Mouse (Mus musculus): ENCODE measurements around the gene Orc1.
A peak's percentile ranks its signal among the peaks of the same experiment; 100 is the strongest.

Orc1 gene

DNA sequence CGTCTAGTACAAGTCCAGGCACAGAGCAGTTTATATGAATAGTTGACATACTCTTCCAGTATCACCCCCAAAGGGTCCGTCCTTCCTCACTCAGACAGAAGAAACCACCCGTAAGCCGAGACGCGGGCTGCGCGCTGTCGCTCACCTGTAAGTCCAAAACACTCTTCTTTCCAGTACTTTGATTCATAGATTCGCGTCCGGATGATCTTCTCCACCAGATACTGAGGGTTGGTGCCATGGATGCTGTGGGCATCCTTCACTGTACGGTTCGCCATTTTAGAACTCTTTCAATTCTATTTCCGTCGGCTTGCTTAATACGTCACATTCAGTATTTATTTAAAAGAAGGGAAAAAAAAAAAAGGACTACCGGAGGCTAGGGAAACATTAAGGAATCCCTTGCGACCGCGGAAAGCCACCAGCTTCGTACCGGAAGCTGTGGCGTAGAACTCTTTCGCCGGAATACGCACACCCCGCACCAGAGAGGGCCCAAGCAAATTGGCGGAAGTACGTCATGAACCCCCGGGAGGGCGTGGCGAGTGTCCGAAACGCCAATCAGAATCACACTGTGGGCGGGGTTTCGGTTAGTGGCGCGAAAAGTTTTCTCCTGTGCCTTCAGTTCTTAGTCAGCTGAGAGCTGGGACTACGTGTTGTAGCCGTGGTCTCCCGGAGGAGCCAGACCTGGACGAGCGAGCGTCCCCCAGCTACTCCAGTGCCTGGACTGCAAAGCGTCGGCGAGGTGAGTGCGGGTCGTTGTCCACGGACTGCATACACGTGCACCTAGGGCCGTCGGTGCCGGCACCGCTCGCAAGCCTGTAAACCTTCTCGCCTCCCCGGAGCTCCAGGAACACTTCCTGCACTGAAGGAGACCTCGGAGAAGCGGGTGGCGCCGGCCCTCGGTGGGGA lies at the start of gene Orc1, which contains the start of gene Prpf38a:
Gene Orc1, plus strand, starts transcription at position 584 of the 903 bp plus-strand sequence.
Gene Prpf38a, minus strand, starts transcription at position 497 of the 903 bp plus-strand sequence.
- DNase-seq (ENCODE audit: low spot score) = peak; percentile 98

DNA sequence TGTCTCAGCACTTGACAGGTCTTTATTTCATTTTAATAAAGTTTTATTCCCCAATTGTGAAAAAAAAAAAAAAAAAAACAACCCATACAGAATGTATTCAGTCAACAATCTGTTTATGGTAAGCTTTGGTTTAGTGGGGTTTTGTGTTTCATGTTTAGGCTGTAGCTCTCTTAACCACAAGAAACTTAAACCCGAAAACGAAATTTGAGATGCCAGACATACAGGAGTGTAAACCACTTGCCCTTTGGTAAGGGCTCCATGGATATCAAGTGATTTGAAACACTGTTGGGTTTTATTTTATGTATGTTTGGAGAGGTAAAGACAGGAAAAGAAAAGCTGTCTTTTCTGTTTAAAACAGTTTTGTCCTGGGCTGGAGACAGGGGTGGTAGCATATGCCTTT lies 39.5 kb upstream of the Orc1 start:
- DNase-seq (ENCODE audit: low spot score) = no peak

DNA sequence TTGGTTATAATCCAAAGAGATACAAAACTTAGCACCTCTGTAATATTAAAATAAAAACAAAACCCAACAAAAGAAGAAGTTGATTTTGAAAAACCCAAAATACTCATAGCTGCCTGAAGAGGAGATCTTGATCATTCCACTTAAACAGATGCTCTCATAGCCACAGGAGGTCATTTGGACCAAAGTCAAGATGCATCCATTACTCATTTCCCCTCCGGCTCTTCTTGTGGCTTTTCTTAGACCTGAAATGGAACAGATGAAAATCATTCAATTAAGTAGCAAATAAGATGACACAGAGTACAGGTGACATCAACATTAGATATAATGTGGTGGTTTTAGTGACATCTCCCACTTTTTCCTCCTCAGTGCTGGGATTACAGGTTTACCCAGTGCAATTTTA lies 14.2 kb upstream of the Orc1 start:
- DNase-seq (ENCODE audit: low spot score) = no peak

DNA sequence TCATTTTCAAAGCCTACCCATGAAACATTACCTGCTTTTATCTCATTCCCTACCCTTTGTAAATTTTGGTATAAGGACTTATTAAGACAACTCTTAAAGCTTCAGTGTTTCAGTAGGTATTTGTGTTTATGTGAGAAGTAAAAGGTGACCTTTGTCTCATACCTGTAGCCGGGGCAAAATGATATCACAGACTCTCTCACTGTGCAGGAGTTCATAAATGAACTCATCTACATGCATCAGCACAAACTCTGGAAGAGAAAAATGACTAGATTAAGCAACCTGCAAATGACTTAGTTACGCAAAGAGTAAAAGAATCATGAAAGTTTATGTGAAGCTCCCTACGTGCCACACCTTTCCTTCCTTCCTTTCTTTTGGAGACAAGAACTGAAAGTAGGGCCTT lies 6.6 kb upstream of the Orc1 start:
- DNase-seq (ENCODE audit: low spot score) = no peak

DNA sequence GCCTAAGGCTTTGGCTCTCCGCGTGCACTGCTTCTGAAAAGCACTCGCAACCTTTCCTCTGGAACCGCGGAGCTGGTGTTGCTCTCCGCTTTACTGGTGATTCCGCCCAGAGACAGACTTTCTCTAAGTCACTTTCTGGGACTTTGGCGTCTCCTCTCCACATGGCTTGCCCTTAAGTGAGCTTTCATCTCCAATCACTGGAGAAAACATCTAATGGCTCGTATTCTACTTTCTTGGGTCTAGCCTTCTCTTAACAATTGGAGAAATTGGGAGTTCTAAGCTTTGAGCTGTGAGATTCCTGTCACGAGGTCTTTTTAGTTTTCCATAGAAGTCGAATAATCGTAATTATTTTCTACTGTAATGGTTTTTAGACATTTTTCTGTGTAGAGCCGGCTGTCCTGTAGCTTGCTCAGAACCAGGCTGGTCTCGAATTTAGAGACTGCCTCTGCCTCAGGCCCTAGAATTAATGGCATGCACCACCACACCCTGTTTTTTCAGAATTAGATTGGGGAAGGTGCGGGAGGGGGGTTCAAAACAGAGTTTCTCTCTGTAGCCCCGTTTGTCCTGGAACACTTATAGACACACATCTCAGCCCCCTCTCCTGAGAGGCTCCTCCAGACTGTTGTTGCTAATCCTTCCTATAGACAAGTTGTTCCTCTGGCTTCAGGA lies 654 bp downstream of the Orc1 start:
- DNase-seq (ENCODE audit: low spot score) = no peak

DNA sequence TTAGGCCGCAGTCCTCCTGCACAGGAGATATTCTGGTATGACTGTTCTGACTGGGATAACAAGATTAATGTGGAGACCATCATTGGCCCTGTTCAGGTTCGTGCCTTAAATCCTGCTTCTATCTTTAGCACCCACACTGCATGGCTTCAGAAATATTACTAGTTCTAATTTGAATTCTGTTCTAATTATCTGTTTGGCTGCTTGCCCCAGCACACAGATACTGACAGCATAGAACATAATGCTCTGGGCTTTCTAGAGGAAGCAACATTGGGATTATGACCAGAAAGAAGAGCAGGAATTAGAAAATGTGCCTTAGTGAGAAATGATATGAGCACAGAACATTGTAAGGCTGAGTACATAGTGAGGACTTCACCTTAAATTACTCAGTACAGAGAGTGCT lies 14.2 kb downstream of the Orc1 start:
- DNase-seq (ENCODE audit: low spot score) = no peak

DNA sequence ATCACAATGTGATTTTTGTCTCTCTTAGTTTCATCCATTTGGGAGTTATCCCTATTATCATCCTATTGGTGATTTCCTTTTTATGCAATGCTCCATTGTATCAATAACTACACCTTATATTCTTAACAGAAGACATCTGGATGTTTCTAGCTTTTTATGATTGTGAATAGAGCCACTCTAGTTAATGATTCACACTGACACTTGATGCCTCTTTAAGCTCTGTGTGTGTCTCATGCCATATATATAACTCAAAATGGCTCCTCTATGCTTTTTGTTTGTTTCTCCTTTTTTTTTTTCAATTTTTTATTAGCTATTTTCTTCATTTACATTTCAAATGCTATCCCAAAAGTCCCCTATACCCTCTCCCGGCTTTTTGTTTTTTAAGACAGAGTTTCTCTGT lies 16.6 kb downstream of the Orc1 start:
- no peak for DNase-seq (ENCODE audit: low spot score)

DNA sequence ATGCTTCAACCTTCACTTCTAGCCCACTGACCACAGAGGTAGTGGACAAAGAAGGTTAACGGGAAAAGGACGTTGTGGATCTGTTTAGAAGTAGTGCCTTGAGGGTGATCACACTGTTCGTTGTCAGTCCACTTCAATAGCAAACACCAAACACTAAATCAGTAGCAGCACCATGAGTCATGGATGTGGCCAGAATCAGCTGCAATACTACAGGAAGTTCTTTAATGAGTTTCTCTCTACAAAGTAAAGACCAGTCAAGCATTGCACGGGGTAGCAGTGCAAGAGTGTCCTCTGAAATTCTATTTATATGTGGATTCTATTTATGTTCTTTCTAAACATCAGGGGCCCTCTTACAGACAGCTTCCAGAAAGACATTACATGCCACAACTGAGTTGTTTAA lies 19.1 kb downstream of the Orc1 start:
- DNase-seq (ENCODE audit: low spot score) = no peak

DNA sequence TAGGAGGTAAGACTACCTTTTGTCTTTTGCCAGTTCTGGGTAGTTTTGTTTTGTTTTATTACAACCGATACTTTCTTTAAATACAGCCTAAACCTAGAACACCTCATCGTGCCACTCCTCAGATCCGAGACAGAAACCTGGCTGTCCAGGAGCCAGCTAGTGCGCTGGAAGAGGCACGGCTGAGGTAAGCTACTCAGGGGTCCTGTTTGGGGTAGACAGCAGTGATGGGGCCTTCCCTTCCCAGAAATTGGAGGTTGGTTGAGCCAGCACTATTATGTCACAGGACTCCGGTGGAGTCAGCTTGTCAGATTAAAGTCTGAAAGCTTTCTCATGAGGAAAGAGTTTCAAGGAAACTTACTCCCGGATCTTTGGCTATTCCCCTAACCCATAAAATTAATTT lies 22.6 kb downstream of the Orc1 start:
- DNase-seq (ENCODE audit: low spot score) = no peak

DNA sequence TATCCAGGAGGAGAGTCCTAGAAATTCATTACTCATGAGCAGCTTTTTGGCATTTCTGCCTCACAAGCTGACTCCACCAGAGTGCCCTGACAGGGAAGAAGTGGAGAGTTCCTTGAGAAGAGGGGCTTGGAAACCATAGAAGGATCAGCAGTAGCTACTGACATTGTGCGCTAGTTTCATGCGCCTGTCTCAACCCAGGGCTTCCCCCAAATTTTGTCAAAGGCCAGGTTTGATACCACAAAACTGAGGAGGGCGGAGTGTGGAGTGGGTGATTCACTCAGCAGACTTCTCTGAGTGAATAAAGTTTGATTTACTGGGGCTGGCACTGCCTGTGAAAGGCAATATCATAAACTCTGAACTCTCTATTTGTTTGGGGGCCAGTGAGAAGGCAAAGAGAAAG lies 29.4 kb downstream of the Orc1 start:
- no peak for DNase-seq (ENCODE audit: low spot score)

DNA sequence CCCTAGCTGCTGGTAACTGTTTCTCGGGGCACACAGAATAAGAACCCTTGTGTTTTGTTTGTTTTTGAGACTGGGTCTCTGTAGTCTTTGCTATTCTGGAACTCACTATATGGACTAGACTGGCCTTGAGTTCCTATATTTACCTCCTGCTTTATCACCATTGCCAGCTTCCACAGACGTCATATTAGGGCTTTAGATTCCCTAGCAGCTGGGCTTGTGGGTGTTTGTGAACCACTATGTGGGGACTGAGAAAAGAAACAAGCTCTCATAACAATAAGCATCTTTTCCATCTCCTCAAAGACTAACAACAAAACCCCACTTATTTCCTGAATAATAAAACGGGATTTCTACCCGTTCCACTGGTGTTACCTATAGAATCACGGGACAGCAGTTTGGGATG lies 31.7 kb downstream of the Orc1 start:
- DNase-seq (ENCODE audit: low spot score) = no peak

DNA sequence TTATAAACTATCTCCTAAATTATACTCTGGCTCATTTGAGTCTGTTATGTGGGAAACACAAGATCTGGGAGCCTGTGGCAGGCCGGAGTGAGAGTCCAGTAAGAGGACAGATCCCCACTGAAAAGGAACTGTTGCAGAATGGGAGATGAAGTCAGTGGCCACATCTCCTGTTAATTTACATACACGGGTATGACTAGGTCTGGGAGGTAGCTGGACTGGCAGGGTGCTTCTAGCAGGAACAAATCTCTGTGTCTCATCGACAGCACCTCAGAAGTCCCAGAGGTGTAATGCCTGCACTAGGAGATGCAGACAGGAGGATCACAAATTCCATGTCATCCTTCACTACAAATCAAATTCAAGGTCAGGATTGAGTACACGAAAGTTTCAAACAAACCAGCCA lies 39.4 kb downstream of the Orc1 start:
- DNase-seq (ENCODE audit: low spot score) = no peak

DNA sequence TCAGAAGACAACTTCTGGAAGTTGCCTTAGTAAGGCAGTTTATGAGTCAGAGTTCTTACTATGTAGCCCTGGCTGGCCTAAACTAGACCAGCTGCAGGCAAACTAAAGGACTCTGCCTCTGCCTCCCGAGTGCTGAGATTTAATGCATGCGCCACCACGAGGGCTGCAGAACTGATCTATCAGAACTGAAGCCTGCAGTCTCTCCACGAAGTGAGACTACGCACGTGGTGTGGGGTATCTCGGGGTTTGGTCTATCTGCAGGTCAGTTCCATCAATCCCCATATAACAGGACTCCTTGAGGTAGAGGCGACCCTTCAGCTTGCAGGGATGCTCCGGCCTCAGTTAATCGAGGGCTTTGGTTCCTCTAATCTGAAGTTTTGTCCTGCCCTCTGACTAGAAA lies 39.9 kb downstream of the Orc1 start:
- no peak for DNase-seq (ENCODE audit: low spot score)

DNA sequence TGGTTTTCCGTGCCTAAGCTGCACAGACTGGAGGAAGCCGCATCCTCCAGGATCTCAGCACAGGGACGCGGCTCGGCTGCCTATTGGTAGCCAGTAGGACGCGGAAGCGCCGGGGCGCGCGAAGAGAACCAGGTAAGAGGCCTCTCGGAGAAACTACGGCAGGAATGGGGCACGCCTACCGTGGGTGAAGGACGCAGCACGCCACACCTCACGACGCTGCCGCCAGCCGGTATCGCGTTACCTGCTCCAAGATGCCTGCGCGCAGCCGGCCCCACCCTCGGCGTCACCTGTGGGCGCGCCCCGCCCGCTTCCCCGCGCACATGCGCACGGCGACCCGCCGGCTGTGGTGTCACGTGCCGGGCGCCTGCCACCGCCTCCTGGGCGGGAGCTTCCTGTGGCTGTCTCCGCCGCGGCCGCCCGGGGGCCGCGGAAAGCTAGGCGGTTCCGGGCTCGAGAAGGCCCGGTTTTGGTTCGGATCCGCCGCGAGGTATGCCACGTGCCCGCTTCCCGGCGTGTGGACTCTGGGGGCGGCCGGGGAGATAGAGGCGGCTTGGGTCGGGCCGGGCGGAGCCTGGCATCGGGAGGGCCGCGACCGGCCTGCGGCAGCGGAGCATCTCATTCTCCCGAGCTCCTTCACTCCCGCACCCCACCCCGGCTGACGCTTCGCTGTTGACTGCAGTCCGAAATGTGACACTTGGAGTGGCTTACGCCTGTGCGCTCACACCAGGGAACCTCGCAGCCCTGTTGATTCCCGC lies 40.5 kb downstream of the Orc1 start, which contains the start of gene Cc2d1b:
Gene Cc2d1b, plus strand, starts transcription at position 354 of the 755 bp plus-strand sequence.
- peak; percentile 94 for DNase-seq (ENCODE audit: low spot score)

DNA sequence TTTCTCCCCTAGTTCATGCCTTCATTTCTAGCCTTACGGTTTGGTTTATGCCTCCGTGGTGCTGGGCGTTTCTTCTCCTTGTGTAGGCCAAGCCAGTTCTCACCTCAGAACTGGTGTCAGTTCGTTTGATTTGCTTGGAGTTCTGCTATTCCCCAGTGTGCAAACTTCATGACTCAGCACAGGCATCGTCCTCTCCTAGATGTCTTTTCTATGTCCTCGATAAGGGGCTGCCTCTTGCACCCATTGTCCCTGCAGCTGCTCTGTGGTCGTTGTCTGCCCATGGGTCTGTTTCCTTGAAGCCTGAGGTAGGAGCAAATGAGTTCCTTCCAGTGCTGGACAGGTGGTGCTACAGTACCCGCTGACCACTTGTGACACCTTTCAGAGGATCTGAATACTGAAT lies 41.3 kb downstream of the Orc1 start:
- DNase-seq (ENCODE audit: low spot score) = no peak

DNA sequence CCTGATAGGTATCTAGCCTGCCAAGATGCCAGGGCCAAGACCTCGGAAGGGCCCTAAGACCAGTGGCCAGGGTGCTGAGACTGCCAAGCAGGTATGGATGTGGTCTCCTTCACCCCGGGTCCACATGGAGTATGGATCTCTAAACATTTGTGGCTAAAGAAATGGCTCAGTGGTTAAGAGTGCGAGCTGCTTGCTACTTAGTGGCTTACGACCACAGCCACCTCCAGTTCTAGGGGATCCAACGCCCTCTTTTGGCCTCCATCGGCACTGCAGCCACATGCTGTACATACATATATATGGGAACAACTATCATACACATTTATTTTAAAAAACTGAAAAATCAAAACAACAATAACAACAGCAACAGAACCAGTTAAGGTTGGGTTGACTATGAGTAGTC lies 42.3 kb downstream of the Orc1 start:
- DNase-seq (ENCODE audit: low spot score) = no peak

DNA sequence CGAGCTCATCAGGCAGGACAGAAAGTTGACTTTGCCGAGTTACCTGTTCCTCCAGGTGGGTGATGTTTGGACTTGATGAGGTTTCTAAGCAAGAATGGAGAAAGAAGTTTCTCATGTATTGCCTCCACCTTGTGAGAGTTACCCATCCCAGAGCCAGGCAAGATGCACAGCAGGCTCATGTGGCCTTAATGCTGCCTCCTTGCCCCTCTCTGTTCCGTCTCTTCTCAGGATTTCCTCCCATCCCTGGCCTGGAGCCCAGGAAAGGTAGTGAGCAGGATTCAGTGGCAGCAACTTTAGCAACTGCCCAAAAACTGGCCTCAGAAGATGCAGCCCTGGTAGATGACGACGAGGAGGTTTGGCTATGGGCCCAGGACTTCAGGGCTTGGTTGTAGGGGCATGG lies 47.8 kb downstream of the Orc1 start:
- no peak for DNase-seq (ENCODE audit: low spot score)

DNA sequence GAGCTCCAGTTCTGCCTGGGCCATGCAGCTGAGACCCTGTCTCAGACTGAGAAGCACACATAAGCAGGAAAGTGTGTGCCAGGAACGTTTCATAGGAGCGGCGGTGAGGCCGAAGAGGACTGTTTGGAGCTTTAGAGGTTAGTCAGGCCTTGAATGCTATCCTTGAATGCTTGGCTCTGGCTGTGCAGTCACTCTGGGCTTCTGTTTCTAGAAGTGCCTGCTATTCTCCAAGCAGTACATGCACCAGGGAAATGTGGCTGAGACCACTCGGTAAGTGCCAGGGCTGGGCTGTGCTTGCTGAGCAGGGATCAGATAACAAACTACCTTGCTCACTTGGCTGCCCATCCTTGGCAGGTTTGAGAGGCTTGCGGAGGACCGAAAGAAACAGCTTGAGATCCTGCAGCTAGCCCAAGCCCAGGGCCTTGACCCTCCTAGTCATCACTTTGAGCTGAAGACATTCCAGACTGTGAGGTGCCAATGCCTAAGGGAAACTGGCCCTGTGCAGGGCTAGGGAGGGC lies 50.2 kb downstream of the Orc1 start:
- no peak for DNase-seq (ENCODE audit: low spot score)

DNA sequence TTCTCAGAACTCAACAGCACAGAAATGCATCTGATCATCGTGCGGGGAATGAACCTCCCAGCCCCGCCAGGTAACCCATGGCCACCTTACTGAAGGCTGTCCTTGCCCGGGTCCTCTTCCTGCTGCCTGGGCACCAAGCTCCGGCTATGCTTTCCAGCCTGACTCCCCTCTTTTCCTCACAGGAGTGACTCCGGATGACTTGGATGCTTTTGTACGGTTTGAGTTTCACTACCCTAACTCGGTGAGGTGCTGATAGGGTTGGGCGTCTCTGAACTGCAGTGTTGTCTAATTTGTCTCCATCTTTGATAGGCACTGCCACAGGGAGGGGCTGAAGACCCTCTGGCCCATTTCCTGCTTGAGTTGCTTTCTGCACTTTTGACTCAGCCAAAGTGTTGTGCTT lies 50.9 kb downstream of the Orc1 start:
- no peak for DNase-seq (ENCODE audit: low spot score)

DNA sequence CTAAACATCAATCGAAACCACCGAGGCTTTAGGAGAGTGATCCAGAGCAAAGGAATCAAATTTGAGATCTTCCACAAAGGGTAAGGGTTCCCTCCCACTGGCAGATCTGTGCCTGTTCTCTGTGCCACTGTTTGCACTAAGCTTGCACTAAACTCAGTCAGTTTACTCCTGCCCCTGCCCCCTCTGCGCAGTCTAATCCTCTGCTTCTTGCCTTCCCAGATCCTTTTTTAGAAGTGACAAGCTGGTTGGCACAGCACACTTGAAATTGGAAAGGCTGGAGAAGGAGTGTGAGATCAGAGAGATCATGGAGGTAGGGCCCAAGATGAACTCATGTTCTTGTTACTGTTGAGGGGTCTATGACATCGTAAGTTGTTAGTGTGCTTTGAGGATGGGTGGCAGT lies 52.4 kb downstream of the Orc1 start:
- no peak for DNase-seq (ENCODE audit: low spot score)

DNA sequence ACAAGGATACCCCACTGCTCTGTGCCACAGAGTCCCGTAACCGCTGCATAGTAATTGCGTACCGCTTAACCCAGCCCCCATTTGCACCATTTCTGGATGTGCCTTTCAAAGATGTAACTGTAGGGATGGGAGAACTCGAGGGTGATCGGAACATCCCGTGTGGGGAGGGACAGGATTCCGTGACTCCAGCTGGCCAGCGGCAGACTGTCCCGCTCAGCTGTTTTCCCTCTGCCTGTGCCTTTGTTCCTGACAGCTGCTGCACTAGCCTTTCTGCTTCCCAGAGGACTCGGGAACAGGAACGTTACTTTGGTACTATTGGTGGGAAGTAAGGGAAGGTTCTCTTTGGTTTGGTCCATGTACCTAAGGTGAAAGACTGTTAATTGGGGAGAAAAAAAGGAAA lies 54.5 kb downstream of the Orc1 start:
- no peak for DNase-seq (ENCODE audit: low spot score)

DNA sequence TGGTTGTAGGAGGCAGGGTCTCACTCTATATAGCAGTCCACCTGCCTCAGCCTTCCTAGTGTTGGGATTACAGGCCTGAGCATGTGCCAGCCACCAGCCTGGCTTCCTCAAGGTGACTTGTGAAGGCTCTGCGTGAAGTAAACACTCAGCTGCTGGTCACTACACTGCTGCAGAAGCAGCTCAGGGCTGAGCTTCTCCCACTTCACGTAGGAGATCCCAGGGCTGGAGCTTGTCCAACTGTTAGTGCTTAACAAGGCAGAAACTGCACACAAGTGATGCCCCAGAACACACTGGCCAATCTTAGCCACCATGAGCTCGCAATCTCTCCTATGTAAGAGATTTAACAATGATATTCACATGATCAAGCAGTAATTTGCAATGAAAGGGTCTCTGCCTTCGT lies 55.5 kb downstream of the Orc1 start:
- no peak for DNase-seq (ENCODE audit: low spot score)

DNA sequence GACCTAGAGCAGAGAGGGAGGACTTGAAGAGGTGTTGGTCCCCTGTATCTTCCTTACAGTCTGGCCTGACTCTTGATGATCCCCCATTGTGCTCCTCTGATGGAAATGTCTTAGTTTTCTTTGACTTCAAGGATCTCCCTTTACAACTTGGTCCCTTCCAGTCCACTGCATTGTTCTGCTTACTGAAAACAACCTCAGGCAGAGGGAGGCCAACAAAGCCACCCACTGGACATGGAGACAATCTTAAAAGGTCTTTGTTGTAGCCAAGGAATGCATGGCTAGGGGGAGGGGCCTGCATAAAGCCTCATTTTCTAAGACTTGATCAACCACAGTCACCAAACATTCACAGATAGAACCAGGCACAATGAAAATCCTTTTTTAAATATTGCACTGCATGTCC lies 55.9 kb downstream of the Orc1 start:
- DNase-seq (ENCODE audit: low spot score) = no peak
